Mouse (Mus musculus): ENCODE measurements around the gene Grcc10.

DNA sequence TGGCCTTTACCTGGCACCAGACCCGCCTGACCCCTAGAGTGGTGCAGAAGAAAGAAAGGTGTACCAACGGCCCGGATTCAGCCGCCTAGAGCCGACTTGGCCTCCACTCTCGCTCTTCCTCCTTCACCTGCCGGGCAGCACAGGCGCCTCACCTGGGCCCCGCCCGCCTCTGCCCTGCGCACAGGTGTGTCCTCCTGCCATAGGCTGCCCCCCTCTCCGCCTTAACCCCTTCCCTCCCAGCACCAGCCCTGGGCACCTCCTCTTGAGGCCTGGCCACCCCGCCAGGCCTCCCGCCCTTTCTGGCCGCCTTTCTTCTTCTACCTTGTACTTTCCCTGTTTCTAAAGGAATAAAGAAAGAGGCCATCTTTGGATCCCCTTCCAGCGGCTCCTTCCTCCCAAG lies 22.5 kb downstream of the Grcc10 start:
- TF ChIP-seq POLR2A (IDR thresholded peaks at IDR 0.05; ENCODE audit: borderline replicate concordance, low read depth, low read length) (no peak), CTCF (IDR thresholded peaks at IDR 0.05; ENCODE audit: low read depth, low read length) (no peak)
